Mouse (Mus musculus): Measurements from ENCODE around the gene Gorasp1. TPM values are rescaled to one million over a fixed set of nuclear protein-coding genes. Genes with fewer than 3 reads are reported as not detected.

Gorasp1 gene
- polyA plus RNA-seq, 1 experiment, result 13.3 TPM

- no peak for DNase-seq (ENCODE audit: low read depth, low spot score)
- 54% methylated on average over 5 of the region's 5 CpGs for WGBS
These were observed 4.0 kb upstream of the Gorasp1 start for GRCm38 (mm10) chr9:119941407-119941806.

DNA sequence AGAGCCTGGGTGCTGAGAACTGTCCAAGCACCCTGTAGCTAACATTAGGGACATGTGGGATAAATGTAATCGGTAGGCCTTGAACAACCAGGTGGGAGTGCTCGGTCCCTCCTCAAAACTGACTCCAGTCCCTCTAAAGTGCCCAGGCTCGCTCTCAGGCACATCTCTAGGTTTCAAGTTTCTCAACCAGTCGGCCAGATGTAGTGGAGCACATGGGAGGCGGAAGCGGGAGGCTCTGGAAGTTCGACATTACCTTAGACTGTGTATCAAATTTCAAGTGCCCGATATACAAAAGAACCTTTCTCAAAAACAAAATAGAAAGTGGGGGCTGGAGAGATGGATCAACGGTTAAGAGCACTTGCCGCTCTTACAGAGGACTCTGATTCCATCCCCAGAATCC is 2.3 kb upstream of the Gorasp1 start:
- no peak for DNase-seq (ENCODE audit: low read depth, low spot score)
- WGBS, result 82% methylated on average over 10 of the region's 10 CpGs

GRCm38 (mm10) chr9:119938496-119938895 is 1.1 kb upstream of the Gorasp1 start:
- WGBS, result 41% methylated on average over 4 of the region's 4 CpGs
- no peak for DNase-seq (ENCODE audit: low read depth, low spot score)

DNA sequence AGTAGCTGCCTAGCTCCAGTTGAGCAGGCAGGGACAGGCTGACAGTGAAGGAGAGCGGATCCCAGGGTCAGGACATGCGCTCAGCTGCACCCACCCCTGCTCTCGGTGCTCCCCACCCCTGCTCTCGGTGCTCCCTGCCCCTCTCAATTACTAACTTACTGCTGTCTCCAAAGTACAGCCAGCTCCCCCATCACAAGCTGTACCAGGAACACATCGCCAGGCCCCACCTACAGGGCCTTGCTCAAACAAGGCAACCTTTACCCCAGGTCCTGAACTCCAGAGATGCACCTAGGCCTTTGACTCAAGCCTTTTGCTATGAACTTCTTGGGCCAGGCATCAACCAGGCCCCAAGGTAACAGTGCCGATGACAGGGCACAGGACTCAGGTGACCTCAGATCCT is 3.7 kb downstream of the Gorasp1 start:
- no peak for DNase-seq (ENCODE audit: low read depth, low spot score)
- 59% methylated on average over 6 of the region's 6 CpGs for WGBS

DNA sequence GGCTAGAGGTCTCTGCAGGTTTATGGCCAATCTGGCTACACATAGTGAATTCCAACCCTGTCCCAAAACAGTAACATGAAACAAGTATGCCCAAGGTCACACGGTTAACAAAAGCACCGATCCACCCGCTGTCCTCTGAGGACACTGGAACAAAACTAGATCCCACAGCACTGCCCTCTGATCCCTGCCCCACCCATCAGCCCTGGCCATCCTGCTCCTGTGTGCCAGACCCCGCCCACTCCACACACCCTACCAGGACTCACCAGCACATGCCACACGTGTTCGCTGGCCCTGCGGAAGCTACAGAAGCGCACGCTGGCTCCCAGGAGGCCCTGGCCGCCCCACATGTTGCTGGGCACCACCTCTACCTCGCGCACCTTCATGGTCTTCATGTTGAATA is 5.0 kb downstream of the Gorasp1 start:
- DNase-seq (ENCODE audit: low read depth, low spot score), result peak; percentile 72
- 39% methylated on average over 12 of the region's 12 CpGs for WGBS

DNA sequence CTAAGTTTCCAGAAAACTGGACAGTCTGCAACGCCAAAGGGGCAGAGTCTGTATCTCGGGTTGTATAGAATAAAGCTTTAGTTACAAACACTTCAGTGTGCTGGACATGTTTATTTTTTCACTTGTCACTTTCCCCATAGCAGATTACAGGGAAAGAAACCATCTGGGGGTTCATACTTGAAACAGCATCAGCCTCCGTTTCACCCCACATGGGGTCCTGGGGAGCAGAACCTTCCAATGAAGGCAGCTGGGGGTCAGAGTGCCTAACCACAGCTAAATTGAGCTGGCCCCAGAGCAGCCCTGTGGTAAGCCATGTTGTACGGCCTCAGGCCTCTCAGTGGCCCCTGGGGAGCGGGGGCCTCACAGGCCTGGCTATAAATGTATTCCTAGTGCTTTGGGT is 10.9 kb downstream of the Gorasp1 start:
- no peak for DNase-seq (ENCODE audit: low read depth, low spot score)
- 74% methylated on average over 5 of the region's 5 CpGs for WGBS

DNA sequence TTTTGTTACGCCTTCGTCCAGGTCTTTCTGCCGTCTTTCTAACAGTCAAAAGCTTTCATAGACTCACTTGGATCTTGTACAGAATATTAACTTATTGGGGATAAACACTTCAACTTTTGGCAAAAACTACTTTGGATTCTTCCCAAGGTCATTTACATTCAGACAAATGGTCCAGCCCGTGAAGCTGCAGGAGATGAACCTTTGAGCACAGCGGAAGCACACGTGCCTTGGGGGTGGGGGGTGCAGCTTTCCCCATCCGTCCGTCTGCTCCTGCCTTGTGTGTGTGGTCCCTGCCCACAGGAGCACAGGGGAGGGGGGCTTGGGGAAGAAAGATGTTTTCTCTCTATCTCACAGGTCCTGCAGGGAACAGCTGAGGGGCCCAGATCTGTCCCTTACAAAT is 11.6 kb downstream of the Gorasp1 start:
- 62% methylated on average over 8 of the region's 8 CpGs for WGBS
- DNase-seq (ENCODE audit: low read depth, low spot score), result no peak

DNA sequence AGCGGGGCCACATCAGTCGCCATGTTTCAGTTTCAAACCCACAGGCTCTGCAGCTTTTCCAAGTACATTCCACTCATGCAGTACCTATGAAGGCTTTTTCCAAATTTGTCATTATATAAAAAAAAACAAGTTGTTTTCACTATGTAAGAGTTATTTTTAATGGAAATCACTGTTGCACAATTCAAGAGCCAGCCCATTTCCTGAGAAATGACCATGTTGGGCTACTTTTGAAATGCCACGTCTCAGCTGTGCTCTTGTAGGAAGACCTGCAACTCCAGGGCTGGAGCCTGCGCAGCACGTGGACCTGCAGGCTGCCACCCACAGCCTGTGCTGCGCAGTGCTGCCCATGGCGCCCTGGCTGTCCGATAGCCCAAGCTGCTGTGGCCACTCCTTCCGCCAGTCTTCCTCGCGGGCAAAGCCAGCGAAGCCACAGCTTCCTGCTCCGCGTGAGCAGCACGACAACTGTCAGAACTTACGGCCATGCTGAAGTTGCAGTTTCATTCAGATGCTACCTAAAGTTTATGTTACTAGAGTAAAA is 12.2 kb downstream of the Gorasp1 start:
- WGBS, result 83% methylated on average over 16 of the region's 16 CpGs

DNA sequence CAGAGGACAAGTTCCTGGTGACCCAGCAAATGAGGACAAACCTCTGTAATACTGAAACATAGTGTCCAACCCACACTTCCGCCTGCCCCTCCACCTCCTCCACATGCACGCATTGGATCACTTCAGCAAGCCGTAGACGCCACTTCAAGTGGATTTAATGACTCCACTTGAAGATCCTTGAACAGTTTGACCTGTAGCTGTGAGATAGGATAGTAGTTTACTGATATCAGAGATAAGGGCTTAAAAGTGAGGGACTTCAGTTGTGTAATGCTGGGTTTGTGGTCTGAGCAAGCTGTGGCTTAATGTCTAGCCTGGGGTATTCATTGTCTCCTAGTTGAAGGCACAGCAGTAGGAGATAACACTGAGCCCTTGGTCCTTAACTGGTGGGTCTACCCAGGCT is 13.9 kb downstream of the Gorasp1 start:
- 89% methylated on average over 4 of the region's 4 CpGs for WGBS
- DNase-seq (ENCODE audit: low read depth, low spot score), result no peak

More for the DNA sequence above, 12.2 kb downstream of the Gorasp1 start:
- DNase-seq (ENCODE audit: low read depth, low spot score), result no peak

DNA sequence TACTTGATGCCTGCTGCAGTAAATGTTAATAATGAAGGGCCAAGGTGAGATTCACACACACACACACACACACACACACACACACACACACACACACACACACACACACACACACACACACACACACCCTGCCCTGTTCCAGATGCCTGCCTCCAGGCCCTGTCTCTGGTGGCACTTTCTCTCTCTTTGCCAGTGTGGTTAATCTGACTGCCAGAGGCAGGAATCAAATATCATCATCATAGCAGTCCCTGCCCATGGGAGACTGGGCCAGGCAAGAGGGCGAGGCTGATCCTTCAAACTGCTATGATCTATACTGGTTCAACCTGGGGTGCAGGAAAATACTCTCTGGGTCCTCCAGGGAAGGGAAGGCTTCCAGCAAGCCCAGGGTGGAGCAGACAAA is 17.5 kb downstream of the Gorasp1 start:
- DNase-seq (ENCODE audit: low read depth, low spot score), result no peak
- 52% methylated on average over 1 of the region's 1 CpGs for WGBS

DNA sequence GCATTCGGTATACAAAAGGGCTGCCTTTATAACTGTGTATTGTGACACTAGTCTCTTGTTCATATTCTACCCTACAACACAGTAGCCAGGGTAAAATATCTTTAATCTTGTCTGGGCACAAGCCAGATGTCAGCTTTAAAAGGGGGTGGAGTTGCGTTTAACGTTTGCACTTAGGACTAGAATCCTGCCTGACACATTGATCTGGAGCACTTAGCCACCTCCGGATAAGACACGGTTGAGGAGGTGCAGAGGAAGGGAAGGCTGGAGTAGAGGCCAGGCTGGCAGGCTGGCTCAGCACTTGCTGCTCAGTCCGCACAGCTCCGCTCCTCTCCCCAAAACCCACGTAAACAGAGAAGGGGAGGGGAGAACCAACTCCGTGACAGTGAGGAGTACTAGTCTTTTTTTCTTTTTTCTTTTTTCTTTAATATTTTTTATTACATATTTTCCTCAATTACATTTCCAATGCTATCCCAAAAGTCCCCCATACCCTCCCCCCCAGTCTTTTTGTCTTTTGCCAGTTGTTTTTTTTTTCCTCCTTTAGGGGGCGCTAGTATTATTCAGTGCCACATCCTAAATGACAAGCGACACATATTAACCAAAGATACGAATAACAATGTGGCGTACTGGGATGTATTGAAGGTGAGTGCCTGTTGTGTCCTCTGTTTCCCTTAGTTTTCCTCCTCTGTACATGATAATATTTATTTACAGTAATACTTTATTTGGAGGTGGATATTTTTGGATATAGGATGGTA is 24.1 kb downstream of the Gorasp1 start:
- no peak for DNase-seq (ENCODE audit: low read depth, low spot score)
- 67% methylated on average over 13 of the region's 13 CpGs for WGBS

DNA sequence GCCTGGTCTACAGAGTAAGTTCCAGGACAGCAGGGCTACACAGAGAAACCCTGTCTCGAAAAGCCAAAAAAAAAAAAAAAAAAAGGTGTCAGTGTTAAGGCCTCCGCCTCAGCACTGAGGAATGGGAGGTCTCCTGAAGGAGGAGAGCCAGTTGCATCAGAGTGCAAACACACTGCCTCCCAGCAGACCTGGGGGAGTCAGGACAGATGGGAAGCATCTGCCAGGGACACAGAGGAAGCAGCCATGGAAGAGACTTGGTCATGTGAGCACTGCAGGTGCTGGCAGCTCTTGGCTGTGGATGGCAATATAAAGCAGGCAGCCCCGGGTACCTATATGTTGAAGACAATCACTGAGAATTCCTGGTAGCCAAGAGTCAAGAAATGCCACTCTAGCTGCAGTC is 27.4 kb downstream of the Gorasp1 start:
- 77% methylated on average over 3 of the region's 3 CpGs for WGBS
- no peak for DNase-seq (ENCODE audit: low read depth, low spot score)

GRCm38 (mm10) chr9:119908708-119909107 is 28.7 kb downstream of the Gorasp1 start:
- 96% methylated on average over 3 of the region's 3 CpGs for WGBS
- no peak for DNase-seq (ENCODE audit: low read depth, low spot score)

DNA sequence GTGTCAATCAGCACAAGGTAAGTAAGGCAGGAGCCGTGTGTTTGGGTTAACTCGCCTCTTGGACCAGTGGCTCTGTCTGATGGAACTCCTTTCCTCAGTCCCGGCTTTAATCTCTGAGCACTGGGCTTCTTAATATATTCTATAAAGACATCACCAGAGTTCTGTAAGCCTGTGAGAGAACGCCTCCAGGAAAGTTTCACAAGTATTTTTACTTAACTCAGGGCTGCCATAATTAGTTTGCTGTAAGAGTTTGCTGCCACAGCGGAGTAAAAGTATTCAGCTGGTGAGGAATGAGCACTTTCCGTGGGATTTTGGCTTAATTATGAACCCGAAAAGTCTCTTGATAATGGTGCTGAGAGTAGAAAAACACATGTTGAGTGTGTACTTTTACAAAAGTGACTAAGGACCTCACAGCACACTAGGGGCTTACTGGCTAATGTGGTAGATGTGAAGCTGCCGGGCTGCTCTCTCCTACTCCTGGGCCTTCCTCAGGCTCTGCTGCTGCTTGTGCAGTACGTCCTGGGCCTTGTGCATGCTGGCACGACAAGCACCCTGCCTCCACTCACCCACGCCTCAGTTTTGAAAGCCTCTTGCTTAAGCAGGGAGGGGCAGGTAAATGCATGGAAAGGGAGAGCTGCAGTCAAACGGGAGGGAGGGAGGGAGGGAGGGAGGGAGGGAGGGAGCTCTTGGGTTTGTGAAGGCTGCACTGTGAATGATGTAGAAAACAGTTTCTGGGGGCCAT is 34.8 kb downstream of the Gorasp1 start:
- no peak for DNase-seq (ENCODE audit: low read depth, low spot score)
- 75% methylated on average over 12 of the region's 12 CpGs for WGBS

DNA sequence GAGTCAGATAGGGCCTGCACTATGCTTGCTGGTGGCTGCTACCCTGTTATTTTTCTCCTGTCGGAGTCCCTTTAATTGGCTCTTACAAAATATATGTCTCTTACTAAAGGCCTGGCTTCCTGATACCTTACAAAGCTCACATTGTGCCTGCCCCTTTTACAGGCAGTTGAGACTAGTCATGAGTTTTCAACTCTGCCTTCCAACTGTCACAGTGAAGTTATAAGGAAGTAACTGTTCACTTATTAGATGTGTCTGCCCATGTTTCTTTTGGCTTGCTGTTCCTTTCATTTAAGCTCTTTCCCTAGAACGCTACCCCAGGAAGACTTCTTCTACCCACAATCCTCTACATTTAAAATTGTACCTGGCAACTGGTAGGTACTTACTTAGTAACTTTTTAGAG is 37.9 kb downstream of the Gorasp1 start:
- 25% methylated on average over 2 of the region's 2 CpGs for WGBS
- DNase-seq (ENCODE audit: low read depth, low spot score), result peak; percentile 56

DNA sequence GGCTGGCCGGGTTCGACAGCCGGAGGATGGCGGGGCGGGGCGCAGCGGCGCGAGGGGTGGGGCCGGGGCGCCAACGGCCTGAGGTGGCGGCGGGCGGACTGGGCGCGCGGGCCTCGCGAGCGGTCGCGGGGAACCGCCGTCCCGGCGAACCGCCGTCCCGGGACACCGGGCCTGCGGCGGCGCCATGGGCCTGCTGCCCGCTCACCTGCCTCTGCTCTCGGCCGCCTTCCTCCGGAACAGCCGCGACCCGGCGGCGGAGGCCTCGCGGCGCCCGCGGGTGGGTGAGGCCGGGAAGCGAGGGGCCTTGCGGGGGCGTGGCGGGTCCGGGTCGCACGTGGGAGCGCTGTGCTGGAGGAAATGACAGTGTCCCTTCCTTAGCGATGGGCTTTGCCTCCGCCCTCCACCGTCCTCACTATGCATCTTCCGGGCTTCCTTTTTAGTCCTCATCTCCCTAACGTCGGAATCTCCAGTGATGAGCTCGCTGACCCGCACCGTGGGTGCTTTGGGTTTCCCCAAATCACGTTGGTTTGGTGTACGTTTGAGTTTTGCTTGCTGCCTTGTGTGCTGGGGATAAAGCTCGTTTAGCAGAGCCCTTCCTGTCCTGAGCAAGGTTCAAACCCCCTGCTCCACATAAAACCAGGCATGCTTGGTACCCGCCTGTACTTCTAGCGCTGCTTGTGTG is 42.2 kb downstream of the Gorasp1 start:
- DNase-seq (ENCODE audit: low read depth, low spot score), result no peak
- 2% methylated on average over 70 of the region's 71 CpGs for WGBS

GRCm38 (mm10) chr9:119894339-119895009 is 42.9 kb downstream of the Gorasp1 start, which contains the start of gene Wdr48:
TSS of gene Wdr48 (plus strand) at chr9:119894878.
- WGBS, result 2% methylated on average over 34 of the region's 34 CpGs
- DNase-seq (ENCODE audit: low read depth, low spot score), result peak; percentile 94

- DNase-seq (ENCODE audit: low read depth, low spot score), result no peak
- 86% methylated on average over 5 of the region's 5 CpGs for WGBS
These were observed 43.5 kb downstream of the Gorasp1 start for GRCm38 (mm10) chr9:119893881-119894280.

DNA sequence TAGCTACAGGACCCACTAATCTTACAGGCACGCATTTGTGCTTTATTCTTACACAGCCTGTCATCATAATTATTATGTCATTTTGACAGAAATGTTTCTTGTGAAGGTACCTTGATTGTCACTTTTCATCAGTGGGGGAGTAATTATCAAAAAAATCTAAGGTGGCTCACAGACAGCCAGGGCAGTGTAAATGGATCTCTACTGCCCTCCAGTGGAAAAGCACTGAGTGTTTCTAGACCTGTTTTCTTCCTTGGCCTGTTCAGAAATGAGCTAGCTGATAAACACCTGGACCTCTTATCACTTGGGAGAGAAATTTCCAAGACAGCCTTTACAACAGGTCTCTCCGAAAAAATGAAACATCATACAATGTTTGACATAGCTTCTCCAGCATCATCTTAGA is 46.7 kb downstream of the Gorasp1 start:
- DNase-seq (ENCODE audit: low read depth, low spot score), result no peak
- 52% methylated on average over 2 of the region's 2 CpGs for WGBS

- WGBS, result 90% methylated on average over 9 of the region's 9 CpGs
- no peak for DNase-seq (ENCODE audit: low read depth, low spot score)
These were observed 47.9 kb downstream of the Gorasp1 start for GRCm38 (mm10) chr9:119889446-119889845.
